Mouse (Mus musculus) CH12.LX (cell line): ENCODE measurements around the gene Evpl.

Source experiments
- CHD1 ChIP-seq: IDR thresholded peaks from 2 replicates; pipeline ENCODE4 v1.6.1; 2012; ENCODE audit warnings: low read depth, low read length, improper control_type of control experiment, inconsistent platforms
- CTCF ChIP-seq, 2 experiments: IDR thresholded peaks in 1 of 2; conservative IDR thresholded peaks in 1 of 2; 2 replicates each; pipeline ENCODE4 v1.5.1; 2011 to 2012; ENCODE audit warnings: low read depth in 2 of 2, low read length in 2 of 2, improper control_type of control experiment in 1 of 2, inconsistent platforms in 1 of 2, mild to moderate bottlenecking in 1 of 2, moderate library complexity in 1 of 2
- E2F4 ChIP-seq: IDR thresholded peaks from 2 replicates; pipeline ENCODE4 v1.6.1; 2011; ENCODE audit warnings: low read depth, low read length, improper control_type of control experiment; ENCODE audit not compliant: insufficient replicate concordance
- KAT2A ChIP-seq: IDR thresholded peaks from 2 replicates; pipeline ENCODE4 v1.6.1; 2012; ENCODE audit warnings: low read length, improper control_type of control experiment, inconsistent platforms; ENCODE audit not compliant: insufficient replicate concordance
- MAX ChIP-seq: IDR thresholded peaks from 2 replicates; pipeline ENCODE4 v1.6.1; 2011; ENCODE audit warnings: low read length, improper control_type of control experiment
- MYC ChIP-seq: IDR thresholded peaks from 2 replicates; pipeline ENCODE4 v1.6.1; 2011; ENCODE audit warnings: low read depth, mild to moderate bottlenecking, improper control_type of control experiment, low read length
- POLR2A ChIP-seq: IDR thresholded peaks from 2 replicates; pipeline ENCODE4 v1.6.1; 2011; ENCODE audit warnings: low read depth, mild to moderate bottlenecking, improper control_type of control experiment, low read length
- POLR2AphosphoS2 ChIP-seq: IDR thresholded peaks from 2 replicates; pipeline ENCODE4 v1.6.1; 2011; ENCODE audit warnings: low read depth, low read length, improper control_type of control experiment
- SIN3A ChIP-seq: IDR thresholded peaks from 2 replicates; pipeline ENCODE4 v1.6.1; 2012; ENCODE audit warnings: low read length, improper control_type of control experiment, inconsistent platforms
- USF1 ChIP-seq: IDR thresholded peaks from 2 replicates; pipeline ENCODE4 v1.6.1; 2014; ENCODE audit warnings: low read depth, mild to moderate bottlenecking, inconsistent platforms, low read length, improper control_type of control experiment
- ZNF384 ChIP-seq: IDR thresholded peaks from 2 replicates; pipeline ENCODE4 v1.6.1; 2012; ENCODE audit warnings: low read depth, low read length, improper control_type of control experiment, inconsistent platforms

GRCm38 (mm10) chr11:116218737-116219400, 19.0 kb downstream of the Evpl start:
- TF ChIP-seq POLR2A (no peak), CTCF (conservative IDR thresholded peaks at IDR 0.05 in 1 of 2, IDR thresholded peaks at IDR 0.05 in 1 of 2; ENCODE audit: low read depth in 2 of 2, low read length in 2 of 2) (no peak), POLR2AphosphoS2 (no peak), CHD1 (no peak), ZNF384 (no peak), E2F4 (no peak), SIN3A (no peak), USF1 (no peak), MYC (no peak), KAT2A (no peak), MAX (no peak)
